Mouse (Mus musculus) kidney, embryonic 16.5 days (tissue): Measurements from ENCODE around the gene Igf1r. TPM values are rescaled to one million over a fixed set of nuclear protein-coding genes. Genes with fewer than 3 reads are reported as not detected.

Experiments
- ATAC-seq: fragments of 200-750 bp; cut with Nextera tagmentation; 2 replicates; pipeline ENCODE4 v1.8.0; 2017; ENCODE audit warnings: moderate TSS enrichment; ENCODE audit not compliant: low FRiP score, low TSS enrichment
- H3K27ac ChIP-seq: fragments of 300-500 bp; sonication (generic); 2 replicates; pipeline ENCODE4 v1.5.1; 2014; ENCODE audit warnings: low read length
- H3K27me3 ChIP-seq: fragments of 300-500 bp; sonication (generic); 2 replicates; pipeline ENCODE4 v1.6.1; 2014; ENCODE audit warnings: low read length, control low read depth, mixed read lengths; ENCODE audit not compliant: insufficient read depth
- H3K36me3 ChIP-seq: fragments of 300-500 bp; sonication (generic); 2 replicates; pipeline ENCODE4 v1.6.1; 2014; ENCODE audit warnings: low read length, control low read depth, mixed read lengths; ENCODE audit not compliant: insufficient read depth
- H3K4me1 ChIP-seq: fragments of 300-500 bp; sonication (generic); 2 replicates; pipeline ENCODE4 v1.6.1; 2014; ENCODE audit warnings: low read length, control low read depth, mixed read lengths; ENCODE audit not compliant: insufficient read depth
- H3K4me2 ChIP-seq: fragments of 300-500 bp; sonication (generic); replicated peaks from 2 replicates; pipeline ENCODE4 v1.6.1; 2014; ENCODE audit warnings: low read depth, low read length
- H3K4me3 ChIP-seq: fragments of 300-500 bp; sonication (generic); 2 replicates; pipeline ENCODE4 v1.5.1; 2014; ENCODE audit warnings: mild to moderate bottlenecking, low read length
- H3K9ac ChIP-seq: fragments of 300-500 bp; sonication (generic); replicated peaks from 2 replicates; pipeline ENCODE4 v1.6.1; 2014; ENCODE audit warnings: low read length
- H3K9me3 ChIP-seq: fragments of 300-500 bp; sonication (generic); 2 replicates; pipeline ENCODE4 v1.6.1; 2016; ENCODE audit warnings: low read length, control low read depth
- WGBS: fragments of 180-500 bp; shearing (Covaris S2); extraction: QIAGEN DNeasy Blood & Tissue Kit; methylation state at CpG from one replicate; pipeline ENCODE4 v1.1.7; 2014; 5-methylcytosine and 5-hydroxymethylcytosine counted together
- polyA plus RNA-seq: library from polyadenylated mRNA; unstranded; fragments of >200 nt; fragmentation: Nextera tagmentation; extraction: Ambion mirVana; gene quantifications from 2 replicates; pipeline ENCODE4 v1.2.1, GENCODE M21; 2015

Gene Igf1r
- polyA plus RNA-seq, 1 experiment from 2014 or later, result 22.3 TPM

- 36% methylated on average over 11 of the region's 11 CpGs for WGBS
- no peaks in the 10 kb centered on the region for H3K36me3 ChIP-seq
- no peak overlapping the region for H3K9ac ChIP-seq
- H3K4me2 ChIP-seq, result 0 out of 2 replicates have a peak overlapping the region, but pooled peaks have one; percentile 7
- H3K4me3 ChIP-seq, result no peak overlapping the region
- no peaks in the 10 kb centered on the region for H3K27me3 ChIP-seq
- peak overlapping the region; percentile 56 for H3K27ac ChIP-seq
- H3K4me1 ChIP-seq, result peaks cover 67% of the 10 kb centered on the region
- ATAC-seq, result peak; percentile 50; the same call in 1 of the 2 replicates
- H3K9me3 ChIP-seq, result no peaks in the 10 kb centered on the region
Measured at GRCm38 (mm10) chr7:68064647-68065362, 112.2 kb downstream of the Igf1r start.

GRCm38 (mm10) chr7:68065904-68066303 is 113.3 kb downstream of the Igf1r start:
- 59% methylated on average over 6 of the region's 6 CpGs for WGBS
- ATAC-seq, result no peak

GRCm38 (mm10) chr7:68067321-68067720 is 114.7 kb downstream of the Igf1r start:
- Histone ChIP-seq H3K4me3 (no peak overlapping the region), H3K9me3 (no peaks in the 10 kb centered on the region), H3K4me1 (peaks cover 63% of the 10 kb centered on the region), H3K36me3 (no peaks in the 10 kb centered on the region), H3K9ac (no peak overlapping the region), H3K27ac (no peak overlapping the region), H3K27me3 (no peaks in the 10 kb centered on the region), H3K4me2 (no peak overlapping the region)
- no peak for ATAC-seq
- whole genome bisulfite sequencing, result 88% methylated on average over 4 of the region's 4 CpGs

More at GRCm38 (mm10) chr7:68065904-68066303, 113.3 kb downstream of the Igf1r start:
- H3K27me3 ChIP-seq, result no peaks in the 10 kb centered on the region
- no peak overlapping the region for H3K4me2 ChIP-seq
- no peaks in the 10 kb centered on the region for H3K9me3 ChIP-seq
- no peaks in the 10 kb centered on the region for H3K36me3 ChIP-seq
- H3K4me1 ChIP-seq, result peaks cover 68% of the 10 kb centered on the region
- no peak overlapping the region for H3K9ac ChIP-seq
- no peak overlapping the region for H3K27ac ChIP-seq
- H3K4me3 ChIP-seq, result no peak overlapping the region

DNA sequence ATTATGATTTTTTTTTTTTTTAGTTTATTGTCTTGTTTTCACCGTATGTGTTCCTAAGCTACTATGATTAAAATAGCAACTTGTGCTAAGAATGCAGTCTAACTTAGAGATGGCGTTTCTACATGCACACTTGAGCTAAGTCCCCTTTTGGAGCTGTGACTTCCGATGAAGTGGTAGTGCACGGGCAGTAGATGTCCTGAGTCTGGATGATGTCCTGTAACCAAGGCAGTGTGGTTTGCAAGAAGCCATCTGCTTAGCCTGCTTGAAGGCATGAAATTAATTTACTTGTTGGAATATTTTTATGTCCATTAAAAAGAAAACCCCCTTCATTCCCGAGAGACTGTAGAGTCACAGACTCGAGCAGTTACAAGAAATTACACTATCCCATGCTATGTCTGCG is 116.7 kb downstream of the Igf1r start:
- WGBS, result 67% methylated on average over 7 of the region's 7 CpGs
- Histone ChIP-seq H3K9ac (no peak overlapping the region), H3K4me2 (no peak overlapping the region), H3K36me3 (no peaks in the 10 kb centered on the region), H3K4me1 (peaks cover 61% of the 10 kb centered on the region), H3K9me3 (no peaks in the 10 kb centered on the region), H3K27me3 (no peaks in the 10 kb centered on the region), H3K27ac (no peak overlapping the region), H3K4me3 (no peak overlapping the region)
- ATAC-seq, result no peak

DNA sequence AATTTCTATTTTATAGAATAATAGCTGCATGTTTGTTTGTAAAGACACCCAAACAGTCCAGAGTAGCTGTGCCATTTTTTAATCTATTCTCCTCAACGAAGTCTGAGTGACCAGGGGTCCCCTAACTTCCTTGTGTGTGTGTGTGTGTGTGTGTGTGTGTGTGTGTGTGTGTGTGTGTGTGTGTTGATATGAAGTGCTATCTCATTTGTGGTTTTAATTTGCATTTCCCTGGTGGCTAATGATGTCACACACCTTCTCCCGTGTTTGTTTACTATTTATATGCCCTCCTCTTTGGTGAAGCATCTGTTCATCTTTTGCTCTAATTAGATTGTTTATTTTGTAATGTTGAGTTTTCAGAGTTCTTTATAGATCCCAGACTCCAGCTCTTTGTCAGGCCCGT is 117.4 kb downstream of the Igf1r start:
- Histone ChIP-seq H3K9ac (no peak overlapping the region), H3K4me3 (no peak overlapping the region), H3K9me3 (no peaks in the 10 kb centered on the region), H3K27ac (no peak overlapping the region), H3K4me1 (peaks cover 57% of the 10 kb centered on the region), H3K36me3 (no peaks in the 10 kb centered on the region), H3K27me3 (no peaks in the 10 kb centered on the region), H3K4me2 (no peak overlapping the region)
- no peak for ATAC-seq
- 35% methylated on average over 3 of the region's 3 CpGs for WGBS

DNA sequence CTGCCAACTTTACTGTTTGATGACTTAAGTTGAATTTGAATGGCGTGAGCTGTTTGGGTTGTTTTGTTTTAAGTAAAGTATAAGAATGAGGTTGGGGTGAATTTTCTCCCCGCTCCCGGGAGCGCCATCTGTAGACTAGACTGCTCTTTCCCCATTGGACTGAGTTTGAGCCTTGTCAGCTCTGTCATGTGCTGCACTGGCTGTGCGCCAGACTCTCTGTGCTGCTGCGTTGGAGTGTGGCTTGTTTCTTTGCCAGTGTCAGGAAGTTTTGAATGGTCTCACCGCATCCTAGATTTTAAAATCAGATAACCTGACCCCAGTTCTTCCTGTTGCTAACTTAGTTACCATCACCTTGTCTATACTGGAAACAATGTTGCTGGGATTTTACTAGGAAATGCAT is 118.0 kb downstream of the Igf1r start:
- WGBS, result 19% methylated on average over 7 of the region's 7 CpGs
- ATAC-seq, result 0 out of 2 replicates have a peak, but pooled peaks have one; percentile 40
- no peaks in the 10 kb centered on the region for H3K27me3 ChIP-seq
- no peak overlapping the region for H3K27ac ChIP-seq
- peaks cover 55% of the 10 kb centered on the region for H3K4me1 ChIP-seq
- no peak overlapping the region for H3K4me2 ChIP-seq
- H3K9ac ChIP-seq, result no peak overlapping the region
- H3K36me3 ChIP-seq, result no peaks in the 10 kb centered on the region
- H3K9me3 ChIP-seq, result no peaks in the 10 kb centered on the region
- no peak overlapping the region for H3K4me3 ChIP-seq

GRCm38 (mm10) chr7:68071050-68071449 is 118.4 kb downstream of the Igf1r start:
- no peaks in the 10 kb centered on the region for H3K27me3 ChIP-seq
- H3K9me3 ChIP-seq, result no peaks in the 10 kb centered on the region
- no peaks in the 10 kb centered on the region for H3K36me3 ChIP-seq
- H3K9ac ChIP-seq, result no peak overlapping the region
- no peak for ATAC-seq
- no peak overlapping the region for H3K27ac ChIP-seq
- H3K4me1 ChIP-seq, result peaks cover 51% of the 10 kb centered on the region
- WGBS, result 80% methylated on average over 3 of the region's 3 CpGs
- H3K4me2 ChIP-seq, result no peak overlapping the region
- no peak overlapping the region for H3K4me3 ChIP-seq

DNA sequence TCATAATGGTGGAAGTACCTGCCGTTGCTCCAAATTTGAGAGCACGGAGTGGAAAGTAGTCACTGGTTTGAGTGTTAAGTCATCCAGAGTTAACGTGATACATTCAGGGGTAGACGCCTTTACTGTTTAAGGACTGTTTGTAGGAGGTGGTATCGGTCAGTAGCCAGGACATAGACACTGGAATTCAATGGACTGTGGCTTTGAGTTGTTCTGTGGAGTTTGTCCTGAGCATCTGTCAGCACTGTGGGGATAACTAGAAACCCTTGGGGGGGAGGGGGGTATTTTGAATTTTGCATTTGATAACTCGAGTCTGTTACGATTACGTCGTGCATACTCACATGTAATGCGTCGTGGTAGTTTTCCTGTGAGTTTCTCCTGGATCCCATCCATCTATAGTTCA is 119.1 kb downstream of the Igf1r start:
- Histone ChIP-seq H3K27me3 (no peaks in the 10 kb centered on the region), H3K9ac (no peak overlapping the region), H3K4me3 (no peak overlapping the region), H3K4me2 (no peak overlapping the region), H3K27ac (peak overlapping the region; percentile 74), H3K36me3 (no peaks in the 10 kb centered on the region), H3K4me1 (peaks cover 49% of the 10 kb centered on the region), H3K9me3 (no peaks in the 10 kb centered on the region)
- no peak for ATAC-seq
- WGBS, result 88% methylated on average over 11 of the region's 11 CpGs

DNA sequence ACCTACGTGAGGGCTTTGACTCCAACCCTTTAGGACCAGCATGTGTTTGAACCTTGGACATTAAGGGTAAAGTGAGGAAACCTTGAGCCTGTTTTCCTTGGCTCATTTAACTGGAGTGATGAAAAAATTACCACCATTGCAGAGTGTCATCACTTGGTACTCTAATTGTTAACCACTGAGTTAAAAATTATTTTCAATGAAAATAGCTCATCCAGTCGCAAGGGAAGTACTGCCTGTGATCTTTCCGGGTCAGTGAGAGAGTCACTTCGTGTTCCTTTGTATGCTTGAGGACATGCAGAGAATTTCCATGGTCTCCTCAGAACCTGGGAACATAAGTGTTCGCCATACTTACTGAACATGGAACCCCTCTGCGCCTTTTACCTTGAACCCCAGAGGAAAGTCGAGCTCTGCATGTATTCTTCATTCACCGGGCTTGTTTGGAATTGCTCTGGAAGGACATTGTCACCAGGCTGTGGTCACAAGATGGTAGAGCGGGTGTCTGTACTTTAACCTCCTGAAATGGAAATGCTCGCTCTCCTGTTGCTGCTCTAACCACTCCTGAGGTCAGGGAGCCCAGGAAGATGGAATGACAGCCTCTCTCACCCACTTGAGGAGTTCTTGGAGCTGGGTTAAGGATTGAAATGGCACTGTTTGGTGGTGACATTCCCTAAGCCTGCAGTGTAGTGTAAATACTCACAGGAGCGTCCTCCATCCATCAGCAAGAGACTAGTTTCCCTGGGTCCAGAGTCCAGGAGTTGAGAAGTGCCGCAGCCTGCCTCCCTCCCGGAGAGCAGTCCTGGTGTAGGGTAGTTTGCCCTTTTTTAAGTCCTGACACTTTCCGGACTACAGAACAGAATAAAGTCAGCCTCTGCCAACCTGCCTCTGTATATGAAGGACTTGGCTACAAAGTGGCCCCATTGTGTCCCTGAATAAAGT is 120.2 kb downstream of the Igf1r start:
- 66% methylated on average over 14 of the region's 14 CpGs for WGBS
- peak; percentile 70 for ATAC-seq
- H3K4me1 ChIP-seq, result peaks cover 42% of the 10 kb centered on the region
- H3K36me3 ChIP-seq, result no peaks in the 10 kb centered on the region
- H3K9me3 ChIP-seq, result no peaks in the 10 kb centered on the region
- no peak overlapping the region for H3K4me3 ChIP-seq
- peak overlapping the region; percentile 36 for H3K4me2 ChIP-seq
- H3K9ac ChIP-seq, result no peak overlapping the region; the same call in 1 of the 2 replicates
- H3K27me3 ChIP-seq, result no peaks in the 10 kb centered on the region
- H3K27ac ChIP-seq, result peak overlapping the region; percentile 80

DNA sequence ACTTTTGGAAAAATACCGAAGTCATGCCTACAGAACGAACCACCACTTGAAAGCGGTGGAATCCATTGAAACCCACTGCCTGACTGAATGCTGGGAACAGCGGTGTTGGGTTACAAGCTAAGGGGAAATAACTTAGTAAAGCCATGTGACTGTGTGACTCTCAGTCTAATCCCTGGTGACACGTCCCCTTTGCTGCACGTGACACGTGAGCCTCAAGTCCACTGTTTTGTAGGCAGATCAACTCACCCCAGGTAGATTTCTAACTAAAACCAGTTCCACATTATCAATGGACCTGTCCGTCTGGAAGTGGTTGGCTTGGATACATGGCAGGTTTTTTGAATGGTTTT is 120.8 kb downstream of the Igf1r start:
- H3K4me2 ChIP-seq, result peak overlapping the region; percentile 36
- WGBS, result 26% methylated on average over 8 of the region's 8 CpGs
- no peaks in the 10 kb centered on the region for H3K36me3 ChIP-seq
- ATAC-seq, result peak; percentile 79
- no peak overlapping the region; the same call in 1 of the 2 replicates for H3K9ac ChIP-seq
- H3K27ac ChIP-seq, result peak overlapping the region; percentile 80
- peaks cover 42% of the 10 kb centered on the region for H3K4me1 ChIP-seq
- H3K4me3 ChIP-seq, result no peak overlapping the region
- no peaks in the 10 kb centered on the region for H3K9me3 ChIP-seq
- no peaks in the 10 kb centered on the region for H3K27me3 ChIP-seq
